Mouse (Mus musculus) CD4-positive helper T cell, adult 2 months (primary cell): ENCODE measurements around the gene Mroh3.

Source experiments
- DNase-seq: peaks from one replicate; pipeline ENCODE4 v3.0.0-alpha.2; 2012; ENCODE audit warnings: low read depth, missing footprints, low spot score

Mroh3 gene

GRCm38 (mm10) chr1:136156951-136157350, 55.7 kb downstream of the Mroh3 start:
- no peak for DNase-seq

GRCm38 (mm10) chr1:136156304-136156703, 56.3 kb downstream of the Mroh3 start:
- no peak for DNase-seq

- no peak for DNase-seq
These were observed 61.3 kb downstream of the Mroh3 start for GRCm38 (mm10) chr1:136151371-136151770.

GRCm38 (mm10) chr1:136149702-136150101, 62.9 kb downstream of the Mroh3 start:
- DNase-seq = no peak

GRCm38 (mm10) chr1:136143514-136143913, 69.1 kb downstream of the Mroh3 start:
- DNase-seq = no peak

GRCm38 (mm10) chr1:136142336-136142735, 70.3 kb downstream of the Mroh3 start:
- no peak for DNase-seq

- DNase-seq = no peak
These were observed 71.3 kb downstream of the Mroh3 start for GRCm38 (mm10) chr1:136141176-136141950.

GRCm38 (mm10) chr1:136139990-136140640, 72.5 kb downstream of the Mroh3 start:
- peak; percentile 93 for DNase-seq

GRCm38 (mm10) chr1:136138191-136138830, 74.3 kb downstream of the Mroh3 start:
- peak; percentile 44 for DNase-seq

GRCm38 (mm10) chr1:136137575-136137974, 75.1 kb downstream of the Mroh3 start:
- peak; percentile 76 for DNase-seq

GRCm38 (mm10) chr1:136137071-136137531, 75.5 kb downstream of the Mroh3 start:
- peak; percentile 48 for DNase-seq

- no peak for DNase-seq
These were observed 76.1 kb downstream of the Mroh3 start for GRCm38 (mm10) chr1:136136547-136136946.

- peak; percentile 63 for DNase-seq
These were observed 76.7 kb downstream of the Mroh3 start for GRCm38 (mm10) chr1:136135777-136136444.

GRCm38 (mm10) chr1:136135046-136135445, 77.6 kb downstream of the Mroh3 start:
- peak; percentile 91 for DNase-seq

GRCm38 (mm10) chr1:136134547-136134946, 78.1 kb downstream of the Mroh3 start:
- no peak for DNase-seq

- DNase-seq = no peak
These were observed 78.9 kb downstream of the Mroh3 start for GRCm38 (mm10) chr1:136133570-136134240.

- no peak for DNase-seq
These were observed 80.0 kb downstream of the Mroh3 start for GRCm38 (mm10) chr1:136132386-136133201.
